Mouse (Mus musculus) left cerebral cortex, adult 2 months (tissue): Measurements from ENCODE around the gene Laptm5. TPM values are rescaled to one million over a fixed set of nuclear protein-coding genes. Genes with fewer than 3 reads are reported as not detected.

Experiments used
- DNase-seq, 2 experiments: peaks; one replicate each; pipeline ENCODE4 v3.0.0; 2021 to 2022; ENCODE audit warnings: low spot score in 2 of 2, mixed read lengths in 1 of 2; ENCODE audit errors: extremely low spot score in 1 of 2
- H3K27ac ChIP-seq: fragments of 200-600 bp; 2 replicates; pipeline ENCODE4 v1.8.1; 2022
- H3K4me3 ChIP-seq: fragments of 200-600 bp; 2 replicates; pipeline ENCODE4 v1.8.1; 2022
- CTCF ChIP-seq: fragments of 200-600 bp; IDR thresholded peaks from 2 replicates; pipeline ENCODE4 v1.8.1; 2022; ENCODE audit warnings: antibody characterized with exemption, mild to moderate bottlenecking, moderate library complexity
- intact Hi-C: fragments of 180-260 bp; cut with DNase I; formaldehyde crosslinking; loops from one replicate; pipeline ENCODE4 v1.15.1; 2025
- total RNA-seq, 2 experiments: library from RNA; stranded (reverse); gene quantifications; 2 replicates each; pipeline ENCODE4 v1.2.3; 2021

Gene Laptm5
- total RNA-seq, 2 experiments from 2014 or later = 32.1 to 33.9 TPM

- no peak for TF ChIP-seq CTCF
- Histone ChIP-seq H3K4me3 (no peak overlapping the region), H3K27ac (no peak overlapping the region)
- intact Hi-C loops = no loop called here
- no peak for DNase-seq
These were observed 31.6 kb upstream of the Laptm5 start for GRCm38 (mm10) chr4:130881336-130881735.

GRCm38 (mm10) chr4:130882762-130883161 lies 30.2 kb upstream of the Laptm5 start:
- intact Hi-C loops = no loop called here
- Histone ChIP-seq H3K27ac (no peak overlapping the region), H3K4me3 (no peak overlapping the region)
- no peak for DNase-seq
- TF ChIP-seq CTCF = no peak

DNA sequence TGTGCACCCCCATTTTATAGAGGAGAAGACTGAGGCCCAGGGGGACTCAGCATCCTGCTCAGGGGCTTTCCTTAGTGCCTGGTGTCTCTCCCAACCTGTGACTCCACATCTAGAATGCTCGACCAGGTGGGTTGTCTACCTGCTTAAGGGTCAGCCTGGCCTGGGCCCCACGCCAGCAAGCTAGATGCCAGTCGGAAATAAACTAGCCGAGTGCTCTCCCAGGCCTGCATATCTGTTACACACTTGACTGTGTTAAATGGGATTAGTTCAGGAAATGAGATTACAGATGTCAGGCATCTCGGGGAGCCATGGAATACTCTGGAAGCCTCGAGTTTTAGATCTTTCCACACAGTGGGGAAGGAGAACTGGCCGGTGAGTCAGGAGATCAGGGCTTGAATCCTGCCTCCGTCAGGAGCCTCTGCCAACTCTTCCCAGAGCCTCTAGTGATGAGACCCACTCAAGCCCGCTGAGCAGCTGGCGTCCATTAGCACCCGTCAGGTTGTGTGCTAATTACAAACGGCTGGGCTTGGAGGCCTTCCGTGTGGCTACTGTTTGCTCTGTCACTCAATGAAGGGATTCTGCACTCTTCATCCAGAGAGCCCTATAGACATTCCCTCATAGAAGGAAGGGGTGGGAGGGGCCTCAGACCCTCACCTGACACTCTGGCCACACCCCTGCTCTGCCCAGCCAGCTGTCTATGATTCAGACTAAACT lies 28.9 kb upstream of the Laptm5 start:
- no peak for DNase-seq
- Histone ChIP-seq H3K27ac (no peak overlapping the region), H3K4me3 (no peak overlapping the region)
- no peak for TF ChIP-seq CTCF
- intact Hi-C loops = no loop called here

- TF ChIP-seq CTCF = no peak
- DNase-seq = no peak
- intact Hi-C loops = no loop called here
- no peak overlapping the region for H3K4me3 ChIP-seq
- no peak overlapping the region for H3K27ac ChIP-seq
These were observed 25.7 kb upstream of the Laptm5 start for GRCm38 (mm10) chr4:130887148-130887745.

GRCm38 (mm10) chr4:130889777-130890510 lies 23.0 kb upstream of the Laptm5 start:
- TF ChIP-seq CTCF = no peak
- no peak overlapping the region; the same call in 1 of the 2 replicates for H3K27ac ChIP-seq
- DNase-seq = no peak
- intact Hi-C loops = no loop called here
- no peak overlapping the region for H3K4me3 ChIP-seq

DNA sequence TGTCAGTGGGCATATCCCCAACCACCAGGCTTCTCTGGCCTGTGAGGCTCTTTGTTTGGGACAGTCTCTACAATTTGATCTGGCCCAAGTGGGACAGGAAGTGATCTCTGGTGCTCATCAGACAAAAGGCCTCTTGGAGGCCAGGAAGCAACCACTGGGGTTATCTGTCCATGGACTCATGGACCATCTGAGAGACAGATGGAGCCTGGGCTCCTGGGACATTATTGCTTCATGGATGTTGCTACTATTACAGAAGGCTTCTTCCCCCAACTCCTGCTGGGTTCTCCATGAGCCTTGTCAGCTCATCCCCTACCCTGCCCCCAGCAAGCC lies 22.4 kb upstream of the Laptm5 start:
- no peak overlapping the region for H3K4me3 ChIP-seq
- no peak for TF ChIP-seq CTCF
- no peak for DNase-seq
- no peak overlapping the region for H3K27ac ChIP-seq
- intact Hi-C loops = no loop called here

GRCm38 (mm10) chr4:130892001-130892587 lies 20.8 kb upstream of the Laptm5 start:
- intact Hi-C loops = loop anchor here (1.0 kb wide), 1 partner anchor 102 kb away; no protein-coding TSS in a partner anchor
- TF ChIP-seq CTCF = no peak; the same call in none of the 2 replicates

DNA sequence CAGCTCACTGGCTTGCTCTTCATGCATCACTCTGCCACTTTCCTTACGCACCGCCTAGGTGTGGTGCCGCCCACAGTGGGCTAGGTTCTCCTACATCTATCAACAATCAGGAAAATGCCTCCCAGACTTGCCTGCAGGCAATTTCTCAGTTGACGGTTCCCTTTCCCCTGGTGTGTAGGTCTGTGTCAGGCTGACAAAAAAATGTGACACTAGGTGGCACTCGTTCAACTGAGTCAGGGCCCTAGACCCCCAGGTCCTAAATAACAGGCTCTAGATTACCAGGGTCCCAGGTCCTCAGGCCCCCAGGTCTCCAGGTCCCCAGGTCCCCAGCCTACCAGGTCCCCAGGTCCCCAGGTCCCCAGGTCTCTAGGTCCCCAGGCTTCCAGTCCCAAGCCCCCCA lies 19.2 kb upstream of the Laptm5 start:
- DNase-seq = no peak
- TF ChIP-seq CTCF = peak; percentile 32
- intact Hi-C loops = no loop called here
- H3K4me3 ChIP-seq = no peak overlapping the region
- H3K27ac ChIP-seq = no peak overlapping the region

More at GRCm38 (mm10) chr4:130892001-130892587, 20.8 kb upstream of the Laptm5 start:
- H3K27ac ChIP-seq = no peak overlapping the region
- DNase-seq = peak; percentile 76 to 89
- no peak overlapping the region for H3K4me3 ChIP-seq

- no peak overlapping the region for H3K4me3 ChIP-seq
- intact Hi-C loops = loop anchor here (1.0 kb wide), 1 partner anchor 52 kb away; no protein-coding TSS in a partner anchor
- TF ChIP-seq CTCF = no peak
- no peak overlapping the region for H3K27ac ChIP-seq
- DNase-seq = no peak
These were observed 17.2 kb upstream of the Laptm5 start for GRCm38 (mm10) chr4:130895701-130896100.

DNA sequence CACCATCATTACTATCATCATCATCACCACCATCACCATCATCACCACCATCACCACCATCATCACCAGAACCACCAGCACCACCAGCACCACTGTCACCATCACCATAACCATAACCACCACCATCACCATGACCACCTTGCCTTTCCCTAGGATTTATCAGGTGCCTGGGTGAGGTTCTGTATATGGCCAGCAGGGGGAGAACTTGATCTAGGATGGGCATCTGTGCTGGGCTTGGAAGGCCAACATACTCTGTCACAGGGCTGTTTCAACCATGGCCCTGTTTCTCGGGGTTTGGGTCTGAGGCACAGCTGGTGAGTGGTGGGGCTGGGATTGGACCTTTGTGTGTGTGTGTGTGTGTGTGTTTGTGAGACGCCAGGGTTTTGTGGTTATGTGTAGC lies 16.6 kb upstream of the Laptm5 start:
- peak; percentile 31 to 42 for DNase-seq
- peak; percentile 59 for TF ChIP-seq CTCF
- Histone ChIP-seq H3K4me3 (no peak overlapping the region), H3K27ac (no peak overlapping the region)
- intact Hi-C loops = loop anchor here (1.0 kb wide), 1 partner anchor 51 kb away; no protein-coding TSS in a partner anchor

- TF ChIP-seq CTCF = no peak
- no peak overlapping the region for H3K4me3 ChIP-seq
- intact Hi-C loops = no loop called here
- no peak for DNase-seq
- no peak overlapping the region for H3K27ac ChIP-seq
These were observed 13.5 kb upstream of the Laptm5 start for GRCm38 (mm10) chr4:130899383-130899781.

DNA sequence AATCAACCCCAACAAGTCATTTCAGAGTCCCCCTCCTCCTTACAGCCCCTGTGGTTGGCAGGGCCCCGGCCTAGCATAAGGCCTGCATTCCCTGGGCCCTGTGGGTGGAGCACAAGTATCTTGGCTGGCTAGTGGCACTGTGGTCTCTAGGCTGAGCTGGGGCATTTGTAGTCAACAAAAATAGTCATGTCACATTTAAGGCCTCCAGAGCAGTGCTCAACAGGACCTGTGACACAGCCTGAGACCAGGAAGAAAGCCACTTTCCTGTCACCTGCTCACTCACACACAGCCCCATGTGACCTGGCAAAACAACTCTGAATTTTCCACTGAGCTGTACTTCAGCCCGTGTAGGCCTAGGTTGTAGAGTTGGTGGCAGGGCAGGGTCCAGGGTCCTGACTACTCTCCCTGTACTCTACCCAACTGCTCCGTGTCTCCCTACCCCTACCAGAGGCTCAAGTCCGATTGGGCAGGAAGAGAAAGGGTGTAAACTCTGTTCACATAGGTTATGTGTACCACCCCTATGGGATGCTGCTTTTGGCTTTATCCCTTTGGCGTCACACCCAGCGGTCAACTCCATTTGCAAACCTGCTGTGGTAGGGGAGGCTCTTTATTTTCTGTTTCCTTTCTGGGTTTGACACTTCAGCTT lies 13.0 kb upstream of the Laptm5 start:
- Histone ChIP-seq H3K4me3 (no peak overlapping the region), H3K27ac (no peak overlapping the region)
- DNase-seq = no peak
- TF ChIP-seq CTCF = no peak
- intact Hi-C loops = no loop called here
